Mouse (Mus musculus) testis, adult 2 months (tissue): ENCODE results near the gene Coq6.

Source experiments
- CTCF ChIP-seq: fragments of 200-500 bp; IDR thresholded peaks from 2 replicates; pipeline ENCODE4 v1.5.1; 2012; ENCODE audit warnings: low read depth, mild to moderate bottlenecking, inconsistent platforms, low read length, moderate library complexity; ENCODE audit not compliant: control insufficient read depth, insufficient read depth, insufficient replicate concordance
- POLR2A ChIP-seq: fragments of 200-500 bp; IDR thresholded peaks from 2 replicates; pipeline ENCODE4 v1.6.1; 2012; ENCODE audit warnings: low read depth, mild to moderate bottlenecking, inconsistent platforms, low read length, moderate library complexity; ENCODE audit not compliant: control insufficient read depth

DNA sequence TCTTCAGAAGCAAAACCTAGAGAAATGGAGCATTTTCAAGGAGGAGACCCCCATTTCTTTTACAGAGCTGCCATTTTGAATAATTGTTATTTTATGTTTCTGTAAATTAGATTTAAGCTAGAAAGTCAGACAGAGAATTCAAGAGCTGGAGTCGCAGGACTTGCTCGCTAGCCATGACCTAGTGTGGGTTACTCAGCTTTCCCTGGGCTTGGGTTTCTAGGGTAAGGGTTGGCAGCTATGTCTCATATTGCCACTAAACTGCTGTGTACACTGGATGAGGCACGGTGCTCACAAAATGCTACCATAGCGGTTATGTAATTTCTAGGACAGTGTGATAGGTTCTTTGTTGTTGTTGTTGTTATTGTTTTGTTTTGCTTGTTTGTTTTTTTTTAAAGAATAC is 31.2 kb downstream of the Coq6 start:
- TF ChIP-seq POLR2A = no peak
- TF ChIP-seq CTCF = no peak
